Mouse (Mus musculus) thymus, adult 2 months (tissue): ENCODE measurements around the gene 4930404H24Rik.

Source experiments
- CTCF ChIP-seq: fragments of 200-500 bp; IDR thresholded peaks from 2 replicates; pipeline ENCODE4 v1.5.1; 2012; ENCODE audit warnings: mild to moderate bottlenecking, control low read depth, low read length, moderate library complexity, borderline replicate concordance; ENCODE audit not compliant: control insufficient read depth, poor library complexity, insufficient read depth; ENCODE audit errors: extremely low read depth
- POLR2A ChIP-seq: fragments of 200-500 bp; IDR thresholded peaks from 2 replicates; pipeline ENCODE4 v1.6.1; 2012; ENCODE audit warnings: mild to moderate bottlenecking, low read length, control low read depth, moderate library complexity; ENCODE audit not compliant: control insufficient read depth, poor library complexity, insufficient read depth; ENCODE audit errors: extremely low read depth

GRCm38 (mm10) chr2:153481108-153481860, 11.3 kb upstream of the 4930404H24Rik start:
- TF ChIP-seq CTCF (no peak), POLR2A (no peak)
